Mouse (Mus musculus): ENCODE data around the gene Msl3.

DNA sequence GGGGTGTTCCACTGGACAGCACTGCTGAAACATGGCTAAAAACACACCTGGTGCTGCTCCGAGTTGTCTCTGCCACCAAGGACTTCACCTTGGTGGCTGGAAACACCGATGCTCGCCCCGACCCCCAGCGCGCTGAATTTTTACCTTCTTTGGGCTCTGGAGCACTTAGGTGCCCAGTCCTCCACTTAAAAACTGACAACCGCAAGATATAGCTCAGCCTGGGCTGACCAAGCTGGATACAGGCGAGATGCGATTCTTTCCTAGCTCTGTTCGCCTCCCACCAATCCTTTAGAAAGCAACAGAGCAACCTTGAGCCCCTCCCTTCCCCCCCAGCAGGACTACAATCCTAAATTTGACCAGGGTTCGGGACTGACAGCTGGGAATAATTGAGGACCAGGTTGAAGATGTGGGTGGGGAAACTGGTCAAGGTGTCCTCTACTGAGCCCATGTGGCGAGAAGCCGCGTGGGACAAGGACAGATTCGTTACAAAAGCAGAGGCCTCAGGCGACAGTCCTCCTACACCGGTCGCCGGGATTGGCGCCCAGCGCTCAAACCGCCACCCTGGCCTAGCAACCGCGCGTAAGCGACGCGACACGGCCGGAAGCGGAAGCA, 679 bp downstream of the Msl3 start:
- TF ChIP-seq ZC3H11A (IDR thresholded peaks at IDR 0.05; ENCODE audit: borderline replicate concordance, low read depth, low read length) (no peak), MAFK (IDR thresholded peaks at IDR 0.05; ENCODE audit: insufficient read depth, low read depth, low read length) (no peak), ZNF384 (IDR thresholded peaks at IDR 0.05; ENCODE audit: low read depth, low read length) (no peak)
